Mouse (Mus musculus) C2C12 (cell line): ENCODE measurements around the gene Olfr427.

Experiments used
- CEBPB ChIP-seq: IDR thresholded peaks from one replicate; pipeline ENCODE4 v1.6.1; 2011; ENCODE audit warnings: low read depth, mild to moderate bottlenecking, control low read depth, moderate library complexity
- CTCF ChIP-seq: IDR thresholded peaks from one replicate; pipeline ENCODE4 v1.5.1; 2011; ENCODE audit not compliant: control insufficient read depth, insufficient read depth, insufficient read length
- FOSL1 ChIP-seq: IDR thresholded peaks from one replicate; pipeline ENCODE4 v1.8.0; 2011; ENCODE audit warnings: mild to moderate bottlenecking, low read length; ENCODE audit not compliant: poor library complexity, insufficient read depth, severe bottlenecking
- MAX ChIP-seq: IDR thresholded peaks from one replicate; pipeline ENCODE4 v1.6.1; 2011; ENCODE audit warnings: mild to moderate bottlenecking, control low read depth
- MYOD1 ChIP-seq: IDR thresholded peaks from one replicate; pipeline ENCODE4 v1.6.1; 2011; ENCODE audit warnings: low read depth; ENCODE audit not compliant: control insufficient read depth, insufficient read length
- USF1 ChIP-seq: IDR thresholded peaks from one replicate; pipeline ENCODE4 v1.6.1; 2011; ENCODE audit warnings: low read depth, mild to moderate bottlenecking, control low read depth, moderate library complexity

DNA sequence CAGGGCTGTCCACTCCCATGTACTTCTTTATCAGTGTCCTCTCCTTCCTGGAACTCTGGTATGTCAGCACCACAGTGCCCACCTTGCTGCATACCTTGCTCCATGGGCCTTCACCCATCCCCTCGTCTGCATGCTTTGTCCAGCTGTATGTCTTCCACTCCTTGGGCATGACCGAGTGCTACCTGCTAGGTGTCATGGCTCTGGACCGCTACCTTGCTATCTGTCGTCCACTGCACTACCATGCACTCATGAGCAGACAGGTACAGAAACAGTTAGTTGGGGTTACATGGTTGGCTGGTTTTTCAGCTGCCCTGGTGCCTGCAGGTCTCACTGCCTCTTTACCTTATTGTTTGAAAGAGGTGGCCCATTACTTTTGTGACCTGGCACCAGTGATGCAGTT, 46.2 kb upstream of the Olfr427 start:
- no peak for TF ChIP-seq CTCF
- no peak for TF ChIP-seq MAX
- no peak for TF ChIP-seq FOSL1
- TF ChIP-seq USF1 = no peak
- TF ChIP-seq MYOD1 = no peak
- no peak for TF ChIP-seq CEBPB
